Mouse (Mus musculus): Measurements from ENCODE around the gene Angel2. TPM values are rescaled to one million over a fixed set of nuclear protein-coding genes. Genes with fewer than 3 reads are reported as not detected.

The Angel2 gene
- 87.4 TPM for polyA plus RNA-seq (2014; fragmentation: Illumina TruSeq; extraction: RNeasy Lipid Tissue Mini Kit (QIAGEN cat#74804); ENCODE audit: low read depth, low replicate concordance)

DNA sequence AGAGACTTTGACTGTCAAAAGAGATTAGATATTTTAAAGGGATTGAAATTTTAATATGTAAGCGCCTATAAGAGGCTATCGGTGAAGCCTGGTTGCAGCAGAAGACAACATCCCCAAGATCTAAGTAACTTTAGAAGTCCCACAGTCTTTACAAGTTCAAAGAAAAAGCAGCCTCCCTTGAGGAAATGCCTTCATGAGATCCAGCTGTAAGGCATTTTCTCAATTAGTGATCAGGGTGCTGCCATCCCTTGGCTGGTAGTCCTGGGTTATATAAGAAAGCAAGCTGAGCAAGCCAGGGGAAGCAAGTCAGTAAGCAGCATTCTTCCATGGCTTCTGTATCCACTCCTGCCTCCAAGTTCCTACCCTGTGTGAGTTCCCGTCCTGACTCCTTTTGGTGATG, at the start of gene Angel2:
TSS of gene Angel2 (plus strand) at position 301 of the 400 bp plus-strand sequence.

DNA sequence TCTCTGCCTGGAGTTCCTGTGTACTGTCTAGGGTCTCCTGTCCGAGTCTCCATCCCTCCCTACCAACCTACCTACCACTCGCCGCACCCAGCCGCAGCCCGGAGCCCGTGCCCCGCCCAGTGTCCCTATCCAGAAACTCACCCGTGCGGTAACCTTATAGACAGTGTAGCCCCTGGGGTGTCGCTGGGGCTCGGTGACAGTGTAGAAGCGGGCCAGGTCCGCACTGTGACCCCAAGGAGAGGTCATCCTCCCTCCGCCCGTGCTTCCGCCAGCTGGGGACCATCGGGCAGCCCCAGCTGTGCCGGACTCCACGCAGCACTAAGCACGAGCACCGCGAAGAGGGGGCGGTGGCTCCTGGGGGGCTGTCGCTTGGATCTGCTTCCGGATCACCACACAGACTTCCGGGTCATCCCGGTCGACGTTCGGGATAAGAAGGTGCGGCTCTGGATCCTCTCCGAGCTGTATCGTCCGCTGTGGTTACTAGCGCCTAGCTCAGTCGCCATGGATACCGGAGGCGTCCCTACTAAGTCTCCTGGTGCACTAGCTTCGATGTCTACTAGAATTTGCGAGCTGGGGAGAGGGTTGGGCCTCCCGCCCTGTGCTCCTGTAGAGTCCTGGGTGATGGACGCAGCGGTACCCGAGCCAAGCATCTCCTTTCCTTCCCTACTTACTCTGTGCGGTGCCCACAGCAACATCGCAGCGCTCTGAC, 13.3 kb upstream of the Angel2 start, which contains the start of gene Rps6kc1:
TSS of gene Rps6kc1 (minus strand) at position 356 of the 709 bp plus-strand sequence.

DNA sequence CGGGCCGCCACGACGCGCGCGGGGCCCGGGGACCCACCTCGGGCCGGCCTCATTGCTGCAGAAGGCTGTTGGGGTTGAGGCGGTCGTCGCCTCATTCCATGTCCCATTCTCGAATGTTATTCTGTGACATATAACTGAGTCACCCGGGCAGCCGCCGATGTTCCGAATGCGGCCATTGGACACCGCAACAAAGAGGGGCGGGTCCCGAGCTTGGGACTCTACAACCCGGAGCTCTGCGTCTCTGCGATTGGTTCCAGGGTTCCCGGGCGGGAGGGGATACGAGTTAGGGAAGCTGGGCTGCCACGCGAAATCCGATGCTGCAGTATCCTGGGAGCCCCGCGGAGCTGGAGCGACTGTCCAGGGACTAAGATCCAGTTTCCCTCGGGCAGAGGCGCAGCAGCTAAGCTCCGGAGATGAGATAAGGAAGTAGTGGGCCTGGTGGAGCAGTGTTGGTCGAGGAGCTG, 54.2 kb downstream of the Angel2 start, which contains the start of gene Vash2:
TSS of gene Vash2 (minus strand) at position 197 of the 464 bp plus-strand sequence.

Other genes with a start within 250 kb of the Angel2 start
- gene Rps6kc1, start 13.3 kb upstream of the Angel2 start, polyA plus RNA-seq (2014; fragmentation: Illumina TruSeq; extraction: RNeasy Lipid Tissue Mini Kit (QIAGEN cat#74804); ENCODE audit: low read depth, low replicate concordance) = 7.0 TPM
- gene Vash2, start 54.2 kb downstream of the Angel2 start, polyA plus RNA-seq (2014; fragmentation: Illumina TruSeq; extraction: RNeasy Lipid Tissue Mini Kit (QIAGEN cat#74804); ENCODE audit: low read depth, low replicate concordance) = 0.63 TPM
- gene Flvcr1, start 101.0 kb downstream of the Angel2 start, polyA plus RNA-seq (2014; fragmentation: Illumina TruSeq; extraction: RNeasy Lipid Tissue Mini Kit (QIAGEN cat#74804); ENCODE audit: low read depth, low replicate concordance) = 30.5 TPM
- not detected for gene Spata45, start 111.5 kb downstream of the Angel2 start, polyA plus RNA-seq (2014; fragmentation: Illumina TruSeq; extraction: RNeasy Lipid Tissue Mini Kit (QIAGEN cat#74804); ENCODE audit: low read depth, low replicate concordance)
- 32.4 TPM for gene Tatdn3, start 137.8 kb downstream of the Angel2 start, polyA plus RNA-seq (2014; fragmentation: Illumina TruSeq; extraction: RNeasy Lipid Tissue Mini Kit (QIAGEN cat#74804); ENCODE audit: low read depth, low replicate concordance)
- 0.50 TPM for gene Nsl1, start 137.9 kb downstream of the Angel2 start, polyA plus RNA-seq (2014; fragmentation: Illumina TruSeq; extraction: RNeasy Lipid Tissue Mini Kit (QIAGEN cat#74804); ENCODE audit: low read depth, low replicate concordance)
- gene Batf3, start 172.7 kb downstream of the Angel2 start, polyA plus RNA-seq (2014; fragmentation: Illumina TruSeq; extraction: RNeasy Lipid Tissue Mini Kit (QIAGEN cat#74804); ENCODE audit: low read depth, low replicate concordance) = 0.60 TPM
- not detected for gene Fam71a, start 239.7 kb downstream of the Angel2 start, polyA plus RNA-seq (2014; fragmentation: Illumina TruSeq; extraction: RNeasy Lipid Tissue Mini Kit (QIAGEN cat#74804); ENCODE audit: low read depth, low replicate concordance)